Mouse (Mus musculus): ENCODE data around the gene Cox19.

DNA sequence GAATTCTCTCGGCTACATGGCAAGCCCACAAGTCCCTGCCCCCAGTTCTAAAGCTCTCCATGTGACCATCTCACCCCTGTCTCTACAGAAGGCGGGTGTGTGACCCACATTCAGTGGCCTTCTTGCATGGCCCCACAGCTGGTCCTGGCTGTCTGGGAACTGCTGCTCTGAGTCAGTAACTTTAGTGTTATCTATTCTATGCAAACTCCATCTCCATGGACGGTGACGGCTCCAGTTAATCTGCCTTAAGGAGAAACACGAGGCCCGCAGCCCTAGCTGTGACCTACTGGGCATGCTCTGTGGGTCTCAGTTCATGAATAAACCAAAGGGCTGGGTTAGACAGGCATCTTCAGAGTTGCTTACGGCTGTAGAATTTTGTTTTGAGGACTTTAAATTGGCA is 43.2 kb upstream of the Cox19 start:
- TF ChIP-seq POLR2AphosphoS2 (IDR thresholded peaks at IDR 0.05; ENCODE audit: insufficient read length, low read depth), result no peak
- no peak for TF ChIP-seq POLR2A (IDR thresholded peaks at IDR 0.05; ENCODE audit: insufficient read length, low read depth)
- no peak for TF ChIP-seq TCF12 (IDR thresholded peaks at IDR 0.05; ENCODE audit: insufficient read depth, poor library complexity, severe bottlenecking)
- TF ChIP-seq MAX (IDR thresholded peaks at IDR 0.05; ENCODE audit: low read depth), result no peak
- no peak for TF ChIP-seq REST (IDR thresholded peaks at IDR 0.05; ENCODE audit: insufficient read depth, insufficient read length)

All from myocyte (in vitro differentiated cells).